Comparison of ENCODE assay signal across 8 mouse cellular contexts in genomic region chr3:58982896-58983837, GRCm38 (mm10). TPM values are rescaled to one million over a fixed set of nuclear protein-coding genes. Genes with fewer than 3 reads are reported as not detected.
DNase-seq lines count a peak whose midpoint lies in the region; ATAC-seq and TF ChIP-seq lines count a peak whose summit lies in the region.

No protein-coding gene starts in this region.

- H3K27ac ChIP-seq in ES-E14 (ENCODE audit: insufficient read depth, low read depth, low read length, poor library complexity, severe bottlenecking): no peak overlapping the region
- no peak overlapping the region for H3K27ac ChIP-seq in forebrain, embryonic 11.5 days (ENCODE audit: low read depth, low read length)
- no peak overlapping the region for H3K27ac ChIP-seq in lung, embryonic 16.5 days (ENCODE audit: low read length)

- no peaks in the 10 kb centered on the region; the same call in 1 of the 2 replicates for H3K27me3 ChIP-seq in forebrain, embryonic 11.5 days (ENCODE audit: control insufficient read depth, insufficient read depth, low read length)
- no peaks in the 10 kb centered on the region for H3K27me3 ChIP-seq in lung, embryonic 16.5 days (ENCODE audit: control insufficient read depth, insufficient read depth, low read depth, low read length)

- in situ Hi-C loops in ES-E14 (cut with MboI; ENCODE audit: low sequenced_read_pairs in 2 of 2, unreplicated experiment in 2 of 2): no loop called here

- no peaks in the 10 kb centered on the region for H3K9me3 ChIP-seq in ES-E14 (ENCODE audit: control insufficient read depth, insufficient read depth, low read depth, low read length)
- no peaks in the 10 kb centered on the region for H3K9me3 ChIP-seq in forebrain, embryonic 11.5 days (ENCODE audit: control insufficient read depth, low read length)
- no peaks in the 10 kb centered on the region for H3K9me3 ChIP-seq in lung, embryonic 16.5 days (ENCODE audit: control insufficient read depth, low read length)

- H3K4me3 ChIP-seq in ES-E14 (ENCODE audit: insufficient read depth in 1 of 2, low read depth in 1 of 2, low read length in 2 of 2, poor library complexity in 1 of 2, severe bottlenecking in 1 of 2): no peak overlapping the region
- no peak overlapping the region for H3K4me3 ChIP-seq in forebrain, embryonic 11.5 days (ENCODE audit: low read depth, low read length)
- no peak overlapping the region for H3K4me3 ChIP-seq in lung, embryonic 16.5 days (ENCODE audit: low read length)

- no peak overlapping the region for H3K9ac ChIP-seq in ES-E14 (ENCODE audit: insufficient read depth, low read depth, low read length, poor library complexity, severe bottlenecking)
- no peak overlapping the region for H3K9ac ChIP-seq in forebrain, embryonic 11.5 days (ENCODE audit: low read length)
- no peak overlapping the region for H3K9ac ChIP-seq in lung, embryonic 16.5 days (ENCODE audit: low read length)

- no peaks in the 10 kb centered on the region for H3K36me3 ChIP-seq in ES-E14 (ENCODE audit: control insufficient read depth, insufficient read depth, low read length, poor library complexity, severe bottlenecking)
- H3K36me3 ChIP-seq in forebrain, embryonic 11.5 days (ENCODE audit: control insufficient read depth, insufficient read depth, low read length): no peaks in the 10 kb centered on the region
- no peaks in the 10 kb centered on the region for H3K36me3 ChIP-seq in lung, embryonic 16.5 days (ENCODE audit: control insufficient read depth, insufficient read depth, low read length)

- 55% methylated on average over 15 of the region's 15 CpGs for WGBS in forebrain, embryonic 11.5 days
- 39% methylated on average over 15 of the region's 15 CpGs for WGBS in lung, embryonic 16.5 days

- no peaks in the 10 kb centered on the region for H3K4me1 ChIP-seq in ES-E14 (ENCODE audit: control insufficient read depth in 2 of 2, insufficient read depth in 2 of 2, low read length in 2 of 2, poor library complexity in 1 of 2)
- H3K4me1 ChIP-seq in forebrain, embryonic 11.5 days (replicated peaks; ENCODE audit: control insufficient read depth, insufficient read depth, low read length): no peaks in the 10 kb centered on the region
- peaks cover 4% of the 10 kb centered on the region; the same call in 1 of the 2 replicates for H3K4me1 ChIP-seq in lung, embryonic 16.5 days (replicated peaks; ENCODE audit: control insufficient read depth, insufficient read depth, low read length)

- DNase-seq in ES-E14 (ENCODE audit: low read depth, low spot score): peak; percentile 62
- peak; percentile 47 for DNase-seq in brain, embryonic 18.5 days (ENCODE audit: low read depth, low spot score)
- peak; percentile 64 for DNase-seq in forebrain, embryonic 11.5 days (ENCODE audit: low spot score)
- peak; percentile 57 to 59 for DNase-seq in layer of hippocampus, adult 8-10 months (ENCODE audit: low spot score in 2 of 2)
- DNase-seq in ovary, postnatal 14 days (ENCODE audit: low spot score): peak; percentile 68
- peak; percentile 17 to 33 for DNase-seq in thymus, postnatal 36 days

- H3K4me2 ChIP-seq in forebrain, embryonic 11.5 days (ENCODE audit: low read depth, low read length, severe bottlenecking): no peak overlapping the region
- H3K4me2 ChIP-seq in lung, embryonic 16.5 days (ENCODE audit: low read depth, low read length): peak overlapping the region; percentile 31; the same call in 1 of the 2 replicates

- no peak; the same call in 1 of the 2 replicates for ATAC-seq in forebrain, embryonic 11.5 days (replicated peaks; ENCODE audit: low FRiP score)
- peak; percentile 83 to 84 for ATAC-seq in hematopoietic stem cell, adult 5-6 weeks (replicated peaks in 1 of 2; ENCODE audit: insufficient read depth in 1 of 2, low FRiP score in 2 of 2, low TSS enrichment in 1 of 2, low read depth in 1 of 2, poor library complexity in 2 of 2, severe bottlenecking in 2 of 2)
- ATAC-seq in lung, embryonic 16.5 days (ENCODE audit: low read depth): no peak

TF ChIP-seq in ES-E14, 5 proteins besides CTCF, POLR2A, EP300 and RAD21:
- TF ChIP-seq ZC3H11A (IDR thresholded peaks at IDR 0.05; ENCODE audit: borderline replicate concordance, low read depth, low read length): peak; percentile 40; the same call in 1 of the 2 replicates
- no peak for TF ChIP-seq HCFC1 (IDR thresholded peaks at IDR 0.05; ENCODE audit: borderline replicate concordance, insufficient read depth, low read length)

RNA-seq across cellular contexts. Expression of gene Med12l, which starts 22.5 kb away (rescaled TPM):
- 2.6 and 3.6 TPM in 2 replicates for total RNA-seq in ES-E14 (2012; rRNA removed)
- 5.5 TPM in 2 replicates for polyA plus RNA-seq in forebrain, embryonic 11.5 days (2014; fragmentation: Nextera tagmentation; extraction: Ambion mirVana)
- 10.6 and 16.7 TPM in 2 replicates for total RNA-seq in hematopoietic stem cell, adult 5-6 weeks (2017)
- total RNA-seq in layer of hippocampus, adult 8-10 months (2022): 10 to 100 TPM; 46.5 to 61.7 (median 54.8) TPM
- polyA plus RNA-seq in lung, embryonic 16.5 days (2015; fragmentation: Nextera tagmentation; extraction: Ambion mirVana): 1.4 TPM in 2 replicates

Comparison
In these comparisons a context has a peak if more than half of its experiments do, and no peak if none do; other contexts are left out.
1. ATAC-seq: peak in hematopoietic stem cell, adult 5-6 weeks (2 of 2); none in forebrain, embryonic 11.5 days (single experiment) and lung, embryonic 16.5 days (single experiment).
2. Peak in every context shown above with its lines, with median percentiles within 50 percentile points of each other: DNase-seq.